Mouse (Mus musculus): ENCODE data around the gene Fbxo3.

- TF ChIP-seq CTCF (IDR thresholded peaks at IDR 0.05; ENCODE audit: control insufficient read depth, insufficient read depth, insufficient replicate concordance, low read depth, low read length), result no peak
- TF ChIP-seq POLR2A (IDR thresholded peaks at IDR 0.05; ENCODE audit: control insufficient read depth, low read depth, low read length), result no peak
Observed at GRCm38 (mm10) chr2:104062665-104063064, 35.1 kb downstream of the Fbxo3 start.

Data from testis, adult 2 months (tissue).